Mouse (Mus musculus) embryo, embryonic 11.5 days (tissue): ENCODE data around the gene Klhdc3.

Experiments used
- DNase-seq: peaks from one replicate; pipeline ENCODE4 v3.0.0-alpha.2; 2012; ENCODE audit warnings: low read depth, low spot score

Gene Klhdc3

DNA sequence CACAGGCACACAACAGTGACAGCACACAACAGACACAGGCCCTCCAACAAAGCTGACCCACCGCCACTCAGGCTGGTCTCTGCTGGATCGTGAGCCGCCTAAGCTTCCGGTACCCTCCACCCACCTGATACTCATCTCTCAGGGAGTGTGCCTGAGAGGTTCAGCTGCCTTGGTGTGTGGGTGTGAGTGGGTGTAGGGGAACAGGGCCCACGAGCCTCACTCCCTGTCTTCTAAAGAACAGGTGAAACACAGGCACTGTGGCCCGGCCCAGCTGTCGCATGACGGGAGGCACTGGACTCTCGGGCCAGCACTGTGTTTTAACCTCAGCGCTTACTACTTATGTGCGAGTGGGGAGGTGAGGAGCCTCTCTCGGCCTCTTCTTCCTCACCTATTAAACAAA, 21.4 kb upstream of the Klhdc3 start:
- DNase-seq = no peak

DNA sequence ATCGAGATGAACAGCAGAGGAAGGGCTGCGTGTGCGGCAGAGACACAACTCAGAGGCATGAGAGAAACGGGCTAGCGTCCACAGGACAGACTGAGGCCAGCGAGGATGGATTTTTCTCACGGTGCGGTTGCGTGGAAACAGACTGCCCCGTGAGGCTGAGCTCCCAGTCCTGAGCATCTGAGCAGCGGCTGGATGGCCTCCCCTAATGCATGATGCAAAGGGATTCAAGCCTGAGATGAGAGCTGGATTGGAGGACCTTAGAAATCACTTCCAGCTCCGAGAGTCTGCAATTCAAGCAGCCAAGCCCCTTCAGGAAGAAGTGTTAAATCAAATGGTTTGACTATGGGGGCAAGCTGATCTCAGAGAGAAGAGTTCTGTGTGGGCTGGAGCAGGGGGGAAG, 20.8 kb upstream of the Klhdc3 start:
- no peak for DNase-seq

DNA sequence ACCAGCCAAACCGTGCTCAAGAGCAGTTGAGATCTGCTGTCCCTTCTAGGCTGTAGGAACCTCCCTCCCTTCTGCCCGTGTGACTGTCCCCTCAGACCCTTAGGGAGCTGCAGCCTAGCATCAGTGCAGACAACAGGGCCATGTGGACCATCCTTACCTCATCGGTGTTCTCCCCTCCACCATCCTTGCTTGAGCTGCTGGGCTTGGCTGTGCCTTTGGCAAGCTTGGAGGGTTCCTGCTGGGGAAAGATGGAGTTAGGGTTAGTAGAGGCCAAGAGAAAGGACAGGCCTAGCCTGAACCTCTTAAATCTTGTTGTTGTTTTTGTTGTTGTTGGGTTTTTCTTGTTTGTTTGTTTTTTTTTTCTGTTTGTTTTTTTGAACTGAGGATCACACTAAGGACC, 19.2 kb upstream of the Klhdc3 start:
- no peak for DNase-seq

DNA sequence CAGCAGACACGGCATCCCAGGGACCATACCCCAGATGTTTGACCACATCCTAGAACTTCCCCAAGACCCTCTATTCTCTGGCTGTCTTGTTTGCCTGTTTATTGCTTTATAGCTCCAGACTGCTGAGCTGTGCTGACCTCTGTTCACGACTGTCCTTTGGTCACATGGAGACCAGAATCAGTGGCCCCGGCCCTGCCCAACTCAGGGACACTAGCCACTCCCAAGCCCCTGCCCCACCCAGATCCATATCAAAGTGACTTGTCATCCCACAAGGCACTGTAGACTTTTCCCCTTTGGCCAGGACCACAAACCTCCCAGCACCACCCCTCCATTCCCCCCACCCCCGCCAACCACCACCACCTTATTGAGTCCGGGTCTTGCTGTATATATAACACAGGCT, 18.5 kb upstream of the Klhdc3 start:
- DNase-seq = no peak

DNA sequence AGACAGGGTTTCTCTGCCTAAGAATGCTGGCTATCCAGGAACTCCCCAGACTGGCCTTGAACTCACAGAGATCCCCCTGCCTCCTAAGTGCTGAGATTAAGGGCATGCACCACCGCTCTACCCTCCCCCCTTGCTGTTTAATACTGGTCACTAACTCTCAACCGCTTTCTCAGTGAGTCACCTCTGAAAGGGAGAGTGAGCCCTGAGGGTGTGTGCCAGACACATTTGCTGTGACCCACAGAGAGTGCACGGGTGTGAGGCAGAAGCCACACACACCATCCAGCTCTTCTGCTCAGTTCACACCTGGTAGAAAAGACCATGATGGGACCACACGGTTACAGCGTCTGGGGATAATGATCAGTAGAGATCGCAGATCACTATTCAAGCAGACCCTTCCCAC, 17.8 kb upstream of the Klhdc3 start:
- DNase-seq = no peak

DNA sequence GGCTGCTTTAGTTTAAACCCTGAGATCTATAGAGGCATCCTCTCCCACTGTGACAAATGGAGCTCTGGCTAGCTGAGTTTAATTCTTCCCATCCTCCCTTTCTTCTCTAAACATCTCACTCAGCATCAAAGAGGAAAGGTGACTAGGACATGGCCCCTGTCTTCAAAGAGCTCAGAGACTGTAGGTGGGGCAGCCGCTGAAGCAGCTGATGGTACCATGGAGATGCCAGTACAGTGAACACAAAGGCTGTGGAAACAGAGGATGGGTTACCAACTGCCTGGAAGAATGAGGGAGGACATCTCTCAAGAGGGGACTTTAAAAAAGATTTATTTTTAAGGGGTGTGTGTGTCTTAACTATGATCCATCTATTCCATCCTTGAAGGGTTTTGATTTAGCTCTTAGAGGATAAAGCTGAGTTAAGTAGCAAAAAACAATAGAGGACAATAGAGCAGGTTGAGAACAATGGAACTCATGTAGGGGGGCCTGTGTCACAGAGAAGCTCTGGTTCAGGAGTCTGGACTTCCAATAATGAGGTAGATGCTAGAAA, 13.9 kb upstream of the Klhdc3 start:
- no peak for DNase-seq

DNA sequence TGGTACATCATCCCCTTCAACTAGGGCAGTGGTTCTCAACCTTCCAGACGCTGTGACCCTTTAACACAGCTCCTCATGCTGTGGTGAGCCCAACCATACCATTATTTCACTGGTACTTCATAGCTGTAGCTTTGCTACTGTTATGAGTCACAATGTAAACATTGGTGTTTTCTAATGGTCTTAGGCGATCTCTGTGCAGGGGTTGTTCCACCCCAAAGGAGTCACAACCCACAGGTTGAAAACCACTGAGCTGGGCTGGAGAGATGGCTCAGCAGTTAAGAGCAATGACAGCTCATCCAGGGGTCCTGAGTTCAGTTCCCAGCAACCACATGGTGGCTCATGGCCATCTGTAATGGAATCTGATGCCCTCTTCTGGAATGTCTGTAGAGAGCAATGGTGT, 10.7 kb upstream of the Klhdc3 start:
- no peak for DNase-seq

DNA sequence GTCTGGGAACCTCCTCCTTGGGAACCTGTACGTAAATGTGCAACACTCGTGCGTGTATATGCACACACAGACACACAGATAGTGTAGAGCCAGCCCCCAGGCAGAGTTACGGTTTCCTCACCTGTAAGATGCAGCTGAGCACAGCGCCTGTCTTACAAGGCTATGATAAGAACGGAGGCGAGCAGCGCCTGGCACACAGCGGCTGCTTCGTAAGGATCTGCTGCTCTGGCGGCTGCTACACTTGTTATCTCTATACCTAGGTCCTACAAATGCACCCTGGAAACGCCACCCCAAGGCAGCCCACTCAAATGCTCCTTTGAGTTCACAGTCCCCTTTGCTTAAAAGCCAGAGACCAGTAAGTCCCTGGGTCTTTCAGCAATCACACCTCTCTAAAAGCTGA, 10.0 kb upstream of the Klhdc3 start:
- no peak for DNase-seq

DNA sequence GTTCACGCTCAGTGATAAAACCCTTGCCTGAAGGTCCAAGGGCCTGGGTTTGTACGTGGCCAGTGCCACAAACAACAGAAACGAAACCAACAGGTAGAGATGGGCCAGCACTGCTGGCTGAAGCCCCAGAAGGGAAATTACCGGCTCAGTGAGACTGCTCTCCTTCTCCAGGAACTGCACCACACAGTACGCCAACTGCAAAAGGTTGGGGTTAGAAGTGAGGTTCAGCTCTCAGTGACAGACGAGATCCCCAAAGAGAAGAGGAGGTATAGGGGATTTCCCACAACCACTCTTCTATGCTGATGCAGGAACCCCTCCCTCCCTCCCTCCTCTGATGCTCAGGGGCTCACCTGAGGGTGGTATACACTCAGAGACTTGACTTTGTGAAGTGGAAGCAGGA, 5.2 kb upstream of the Klhdc3 start:
- no peak for DNase-seq

DNA sequence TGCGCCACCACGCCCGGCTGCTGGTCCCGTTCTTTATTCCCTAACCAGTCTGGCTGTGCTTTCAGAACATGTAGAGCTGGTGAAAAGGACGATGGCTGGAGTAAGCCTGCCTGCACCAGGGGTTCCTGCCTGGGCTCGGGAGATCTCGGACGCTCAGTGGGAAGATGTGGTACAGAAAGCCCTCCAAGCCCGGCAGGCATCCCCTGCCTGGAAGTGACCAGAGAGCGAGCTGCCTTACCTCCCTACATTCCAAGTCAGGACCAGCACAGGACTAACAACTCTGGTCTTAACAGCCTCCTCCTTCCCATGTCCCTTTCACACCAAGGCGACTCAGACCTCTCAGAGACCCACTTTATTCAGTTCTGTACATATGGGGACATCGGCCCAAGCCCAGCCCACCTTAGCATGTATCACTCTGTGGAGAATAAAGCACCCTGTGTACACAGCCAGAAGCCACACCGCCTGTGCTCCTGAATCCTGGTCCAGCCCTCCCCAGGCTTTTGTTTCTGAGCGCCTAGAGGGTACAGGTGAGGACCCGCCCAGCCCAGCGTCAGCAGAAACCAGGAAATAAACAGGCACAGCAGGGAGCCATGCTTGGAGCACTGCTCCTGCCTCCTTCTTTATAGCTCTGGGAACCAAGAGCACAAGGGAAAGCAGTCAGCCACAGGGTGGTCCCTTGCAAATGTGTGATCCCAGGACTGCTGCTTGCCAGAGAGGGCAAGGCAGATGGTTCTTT, 2.1 kb upstream of the Klhdc3 start:
- DNase-seq = no peak

DNA sequence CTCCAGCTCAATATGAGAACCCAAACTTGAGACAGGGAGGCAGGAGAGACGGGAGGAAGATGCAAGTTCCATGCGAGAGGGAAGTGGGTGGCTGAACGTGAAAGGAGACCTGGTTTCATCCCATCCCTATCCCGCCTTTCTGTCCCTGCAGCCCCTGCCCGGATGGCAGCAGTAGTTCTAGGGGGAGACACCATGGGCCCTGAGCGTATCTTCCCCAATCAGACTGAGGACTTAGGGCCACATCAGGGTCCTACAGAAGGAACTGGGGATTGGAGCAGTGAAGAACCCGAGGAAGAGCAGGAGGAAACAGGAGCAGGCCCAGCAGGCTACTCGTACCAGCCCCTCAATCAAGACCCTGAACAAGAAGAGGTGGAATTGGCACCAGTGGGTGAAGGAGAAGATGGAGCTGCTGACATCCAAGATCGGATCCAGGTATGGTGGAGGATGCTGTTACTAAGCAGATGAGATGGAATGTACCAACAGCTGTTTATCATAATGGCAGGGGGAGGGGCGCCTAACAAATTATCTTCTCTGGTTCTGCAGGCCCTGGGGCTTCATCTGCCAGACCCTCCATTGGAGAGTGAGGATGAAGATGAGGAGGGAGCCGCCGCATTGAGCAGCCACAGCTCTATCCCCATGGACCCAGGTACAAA, 878 bp upstream of the Klhdc3 start:
- no peak for DNase-seq

DNA sequence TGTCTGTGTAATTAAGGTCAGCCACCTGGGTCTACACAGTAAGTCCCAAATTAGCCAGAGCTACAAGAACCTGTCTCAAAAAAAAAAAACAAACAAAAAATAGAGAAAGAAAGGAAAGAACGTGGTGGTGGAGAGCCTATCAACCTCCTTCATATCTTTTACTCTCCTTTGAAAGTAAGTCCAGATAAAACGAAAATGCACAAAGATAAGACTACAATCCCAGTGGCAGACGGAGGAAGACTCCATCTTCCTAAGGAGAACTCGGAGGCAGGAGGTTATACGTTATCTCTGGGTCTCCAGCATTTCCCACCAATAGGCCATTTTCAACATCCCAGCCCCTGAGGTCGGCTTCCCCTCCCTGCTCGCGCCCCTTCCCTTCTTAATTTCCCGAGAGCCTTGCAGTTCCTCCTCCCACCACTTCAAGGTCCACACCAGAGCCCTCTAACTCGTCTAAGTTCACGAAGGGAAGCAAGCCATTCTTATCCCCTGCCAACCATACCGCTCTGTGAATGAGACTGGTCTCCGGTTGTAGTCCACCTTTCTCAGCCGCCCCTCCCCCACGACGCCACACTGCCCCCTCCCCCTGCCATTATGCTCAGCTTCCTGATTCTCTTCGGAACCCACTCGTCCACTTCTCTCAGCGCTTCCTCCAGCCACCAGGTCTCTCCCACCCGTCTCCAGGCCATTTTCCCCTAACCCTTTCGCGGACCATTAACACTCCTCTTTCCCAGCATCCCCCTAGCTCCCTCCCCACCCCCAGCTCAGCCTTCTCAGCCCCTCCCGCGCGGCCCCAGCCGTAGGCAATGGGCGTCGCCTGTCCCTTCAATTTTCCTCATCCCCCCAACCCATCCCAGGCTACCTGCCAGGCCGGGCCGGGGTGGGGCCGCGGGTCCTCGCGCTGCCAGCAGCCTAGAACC, 613 bp downstream of the Klhdc3 start:
- DNase-seq = peak; percentile 32

DNA sequence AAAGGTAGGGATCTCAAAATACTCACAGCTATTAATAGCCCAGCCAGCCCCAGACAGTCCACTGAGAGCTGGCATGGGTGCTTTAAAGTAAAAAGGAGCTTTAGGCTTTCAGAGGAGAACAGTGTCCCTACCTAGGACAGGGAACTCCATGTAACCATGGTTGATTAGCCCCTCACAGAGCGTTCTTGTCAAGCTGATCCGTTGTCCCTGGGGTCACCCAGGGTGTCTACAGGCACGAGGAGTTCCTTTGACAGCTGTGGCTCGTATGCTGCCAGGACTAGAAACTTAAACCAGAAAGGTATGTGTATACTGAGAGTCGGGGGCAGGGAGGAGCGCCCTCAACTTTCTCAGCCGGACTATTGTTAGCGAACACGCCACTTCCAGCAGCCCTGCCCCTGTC, 1.8 kb downstream of the Klhdc3 start:
- no peak for DNase-seq

DNA sequence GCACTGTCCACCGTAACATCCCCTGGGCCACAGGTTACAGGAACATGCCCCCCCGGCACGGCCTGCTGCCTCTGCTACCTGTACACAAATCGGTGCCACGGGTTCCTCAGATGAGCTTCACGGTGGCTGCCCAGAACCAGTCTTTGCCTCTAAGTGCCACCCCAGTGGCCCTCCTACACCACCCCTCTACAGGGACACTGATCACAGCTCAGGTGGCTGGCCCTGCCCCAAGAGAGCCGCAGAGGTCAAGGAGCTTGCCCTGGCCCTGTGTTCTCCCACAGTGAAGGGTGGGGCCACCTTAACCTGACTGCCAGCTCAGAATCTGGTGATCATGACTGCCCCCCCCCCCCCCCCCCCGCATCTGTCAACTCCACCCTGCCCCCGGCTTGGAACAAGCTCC, 2.3 kb downstream of the Klhdc3 start, which contains the start of gene Mea1:
Gene Mea1, plus strand, starts transcription at position 378 of the 400 bp plus-strand sequence.
- DNase-seq = no peak

DNA sequence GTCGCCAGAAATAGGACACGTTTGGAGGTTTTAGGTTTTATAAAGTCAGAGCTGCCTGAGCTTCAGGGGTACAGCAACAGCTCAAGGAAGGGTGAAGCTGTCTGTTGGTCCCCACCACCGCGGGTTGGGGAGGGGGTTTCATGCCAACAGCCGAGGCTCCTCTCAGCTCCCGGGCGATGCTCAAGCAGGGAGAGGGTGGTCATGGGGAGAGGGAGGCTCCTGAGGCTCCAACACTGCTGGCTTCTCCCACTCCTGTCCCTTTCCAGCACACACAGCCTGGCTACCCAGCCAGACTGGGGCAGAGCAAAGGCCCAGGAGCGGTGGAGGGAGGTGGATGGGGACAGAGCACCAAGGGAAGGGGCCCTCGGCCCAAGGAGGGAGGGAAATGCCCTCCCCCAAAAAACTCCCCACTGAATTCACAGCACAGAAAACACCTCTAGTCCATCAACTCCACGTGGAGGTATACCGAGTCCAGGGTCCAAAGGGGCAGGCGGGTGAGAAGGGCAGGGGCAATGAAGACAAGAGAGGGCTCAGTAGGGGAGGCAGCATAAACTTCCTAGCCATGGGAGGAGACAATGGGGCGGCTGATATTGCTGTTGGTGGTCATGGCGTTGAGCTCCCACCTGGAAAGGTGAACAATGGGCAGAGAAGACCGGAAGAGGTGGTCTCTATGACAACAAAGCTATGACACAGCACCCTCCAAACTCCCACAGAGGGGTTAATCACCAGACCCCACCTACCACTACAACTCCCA, 6.0 kb downstream of the Klhdc3 start:
- DNase-seq = no peak

DNA sequence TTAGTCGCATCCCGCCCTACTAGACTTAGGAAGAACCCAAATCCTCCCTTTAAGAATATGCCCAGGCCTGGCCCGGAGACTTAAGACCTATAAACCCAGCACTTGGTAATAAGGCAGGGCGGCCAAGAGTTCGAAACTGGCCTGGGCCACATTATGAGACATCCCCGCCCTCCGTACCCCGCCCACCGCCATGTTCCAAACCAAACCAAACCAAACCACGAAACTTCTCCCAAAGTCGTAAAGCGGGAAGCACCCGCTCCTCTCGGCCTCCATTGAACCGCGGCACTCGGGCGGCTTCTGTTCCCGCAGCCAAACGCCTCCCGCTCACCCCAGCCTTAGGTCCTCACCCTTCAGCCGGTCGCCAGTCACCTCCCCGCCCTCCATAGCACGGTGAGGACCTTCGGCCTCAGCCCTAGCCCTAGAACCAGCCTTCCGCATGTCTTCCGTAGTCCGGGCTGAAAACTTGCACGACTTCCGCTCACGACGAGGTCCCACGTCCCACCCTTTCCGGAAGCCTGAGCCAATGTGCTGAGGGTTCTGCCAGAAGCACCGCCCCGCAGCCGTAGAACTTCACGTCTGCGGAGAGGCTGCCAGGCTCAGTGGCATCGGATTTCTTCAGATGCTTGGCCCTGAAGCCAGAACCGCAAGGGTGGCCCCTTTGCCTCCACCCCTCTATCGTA, 6.7 kb downstream of the Klhdc3 start, which contains the start of gene Rrp36:
Gene Rrp36, minus strand, starts transcription at position 503 of the 680 bp plus-strand sequence.
- DNase-seq = peak; percentile 80

DNA sequence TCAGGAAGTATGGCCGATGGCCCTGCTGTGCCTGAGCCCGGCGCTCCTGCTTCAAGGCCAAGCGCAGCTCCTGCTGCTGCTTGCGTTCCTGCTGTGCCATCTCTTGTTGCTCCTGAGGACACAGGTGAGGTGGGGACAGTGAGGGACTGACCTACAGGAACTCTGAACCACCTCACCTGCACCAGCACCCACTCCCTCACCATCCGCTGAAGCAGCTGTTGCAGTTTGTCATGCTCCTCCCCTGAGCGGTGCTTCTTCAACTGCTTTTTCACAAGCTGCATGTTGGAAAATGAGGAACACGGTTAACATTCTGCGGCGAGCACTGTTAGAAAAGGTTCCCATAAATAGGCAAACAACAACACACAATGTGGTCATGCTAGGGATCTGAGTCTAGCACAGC, 10.8 kb downstream of the Klhdc3 start:
- DNase-seq = no peak

DNA sequence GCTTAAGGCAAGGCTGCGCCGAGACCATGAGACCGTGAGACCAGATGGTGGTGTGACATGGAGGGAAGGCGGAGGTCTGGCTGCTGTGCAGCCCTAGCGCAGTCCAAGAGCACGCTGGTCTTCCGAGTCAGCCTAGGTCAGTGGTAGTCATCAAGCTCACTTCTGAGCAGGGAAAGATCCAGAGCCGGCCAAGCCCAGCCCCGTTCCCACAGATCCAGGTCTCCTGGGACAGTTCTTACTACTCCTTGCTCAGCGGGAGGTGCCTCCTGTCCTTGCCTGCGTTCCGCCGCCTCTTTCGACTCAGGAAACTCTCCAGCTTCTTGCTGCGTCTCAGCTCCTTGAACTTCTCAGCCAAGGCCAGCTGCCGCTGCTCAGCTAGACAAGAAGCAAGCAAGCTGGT, 13.0 kb downstream of the Klhdc3 start:
- no peak for DNase-seq

DNA sequence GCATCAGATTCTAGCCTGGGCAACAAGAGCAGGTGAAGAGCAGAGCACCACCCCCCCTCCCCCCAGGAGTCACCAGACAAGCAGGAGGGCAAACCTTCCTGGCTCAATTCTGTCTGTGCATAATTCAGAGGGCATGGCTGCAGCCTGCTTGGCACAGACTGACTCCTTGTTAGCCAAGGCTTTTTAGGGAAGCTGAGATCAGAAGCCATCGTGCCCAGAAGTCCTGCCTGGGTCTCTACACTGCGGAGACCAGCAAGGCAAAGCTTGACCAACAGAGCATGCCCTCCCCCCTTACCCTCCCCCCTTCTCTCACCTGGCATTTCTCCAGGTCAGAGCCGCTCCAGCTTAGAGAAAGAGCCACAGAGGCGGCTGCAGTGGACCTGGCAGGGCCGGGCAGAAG, 18.0 kb downstream of the Klhdc3 start:
- DNase-seq = no peak

DNA sequence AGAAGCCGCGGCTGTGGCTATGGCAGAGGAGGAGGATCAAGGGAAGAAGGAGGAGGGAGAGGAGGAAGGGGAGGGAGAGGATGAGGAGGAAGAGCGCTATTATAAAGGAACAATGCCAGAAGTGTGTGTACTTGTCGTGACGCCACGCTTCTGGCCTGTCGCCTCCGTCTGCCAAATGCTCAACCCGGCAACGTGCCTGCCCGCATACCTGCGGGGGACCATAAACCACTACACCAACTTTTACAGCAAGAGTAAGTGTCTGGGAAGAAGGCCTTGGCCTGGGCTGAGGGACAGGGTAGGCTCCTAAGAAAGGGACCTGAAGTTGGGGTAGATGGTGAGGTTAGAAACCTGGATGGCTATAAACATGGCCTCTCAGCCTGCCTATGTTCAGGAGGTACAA, 18.7 kb downstream of the Klhdc3 start:
- DNase-seq = no peak

DNA sequence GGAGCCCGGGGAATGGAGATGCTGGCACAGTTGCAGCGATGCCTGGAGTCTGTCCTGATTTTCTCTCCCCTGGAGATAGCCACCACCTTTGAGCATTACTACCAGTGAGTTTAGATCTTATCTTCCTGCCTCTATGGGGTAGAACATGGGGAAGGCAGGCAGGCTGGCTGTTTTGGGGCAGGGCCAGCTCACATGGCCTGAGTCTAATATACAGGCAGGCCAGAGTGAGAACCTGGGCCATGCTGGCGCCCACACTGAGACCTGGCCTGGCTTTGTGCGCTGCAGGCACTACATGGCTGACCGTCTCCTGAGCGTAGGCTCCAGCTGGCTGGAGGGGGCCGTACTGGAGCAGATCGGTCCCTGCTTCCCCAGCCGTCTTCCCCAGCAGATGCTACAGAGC, 19.4 kb downstream of the Klhdc3 start:
- no peak for DNase-seq
